Mouse (Mus musculus) v-Abl transformed pro-B cells (cell line): Measurements from ENCODE around the gene Dupd1.
"Not testable (repeated sequence)": the region's sequence is repeated elsewhere in the genome, so short reads cannot be mapped to it uniquely, and the experiment has no call there.

Experiments used
- in situ Hi-C, 2 experiments: fragments of 400-800 bp; cut with MboI; formaldehyde crosslinking; loops; one replicate each; pipeline ENCODE4 v1.15.1; 2025; ENCODE audit not compliant: unreplicated experiment in 2 of 2

The Dupd1 gene

GRCm38 (mm10) chr14:21679631-21680201 is 34.7 kb downstream of the Dupd1 start:
- in situ Hi-C loops: no loop called here

GRCm38 (mm10) chr14:21678509-21679285 is 35.7 kb downstream of the Dupd1 start:
- in situ Hi-C loops: no loop called here

- in situ Hi-C loops: no loop called here
These were observed 38.2 kb downstream of the Dupd1 start for GRCm38 (mm10) chr14:21676223-21676622.

DNA sequence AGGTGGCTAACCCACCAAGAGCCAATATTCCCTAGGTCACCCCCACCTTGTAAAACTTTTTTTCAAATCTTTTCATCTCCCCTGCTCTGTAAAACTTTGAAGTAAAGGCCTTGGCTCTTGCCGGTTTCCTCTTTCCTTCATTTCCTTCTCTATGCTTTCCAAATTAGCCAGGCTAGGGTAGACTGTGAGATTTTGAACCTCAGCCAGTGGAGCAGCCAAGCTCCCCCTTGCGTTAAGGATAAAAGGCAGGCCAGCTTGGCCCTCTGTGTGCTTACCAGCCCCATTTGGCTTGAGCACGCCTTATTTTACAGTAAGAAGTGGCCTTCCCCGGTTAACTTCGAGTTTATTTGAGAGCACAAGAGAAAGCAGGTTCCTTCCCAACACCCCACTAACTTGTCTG is 39.9 kb downstream of the Dupd1 start:
- in situ Hi-C loops: no loop called here

DNA sequence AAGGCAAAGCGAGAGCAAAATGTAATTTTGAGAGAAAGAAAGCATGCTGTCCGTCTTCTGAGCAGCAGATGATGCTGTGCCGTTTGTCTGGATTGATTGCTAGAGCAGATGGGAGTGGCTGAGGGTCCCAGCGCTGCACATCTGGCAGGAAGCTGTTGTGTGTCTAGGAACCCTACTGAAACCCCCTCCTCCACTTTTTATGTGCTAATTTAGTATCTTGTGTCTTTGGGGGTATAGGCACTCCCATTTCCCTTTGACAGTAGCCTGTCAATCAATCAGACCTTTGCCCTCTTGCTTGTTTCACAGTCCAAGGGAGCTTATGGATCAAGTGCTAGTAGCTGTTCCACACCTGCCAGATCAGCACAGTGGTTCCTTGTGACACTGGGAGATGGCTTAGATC is 41.3 kb downstream of the Dupd1 start:
- in situ Hi-C loops: no loop called here

DNA sequence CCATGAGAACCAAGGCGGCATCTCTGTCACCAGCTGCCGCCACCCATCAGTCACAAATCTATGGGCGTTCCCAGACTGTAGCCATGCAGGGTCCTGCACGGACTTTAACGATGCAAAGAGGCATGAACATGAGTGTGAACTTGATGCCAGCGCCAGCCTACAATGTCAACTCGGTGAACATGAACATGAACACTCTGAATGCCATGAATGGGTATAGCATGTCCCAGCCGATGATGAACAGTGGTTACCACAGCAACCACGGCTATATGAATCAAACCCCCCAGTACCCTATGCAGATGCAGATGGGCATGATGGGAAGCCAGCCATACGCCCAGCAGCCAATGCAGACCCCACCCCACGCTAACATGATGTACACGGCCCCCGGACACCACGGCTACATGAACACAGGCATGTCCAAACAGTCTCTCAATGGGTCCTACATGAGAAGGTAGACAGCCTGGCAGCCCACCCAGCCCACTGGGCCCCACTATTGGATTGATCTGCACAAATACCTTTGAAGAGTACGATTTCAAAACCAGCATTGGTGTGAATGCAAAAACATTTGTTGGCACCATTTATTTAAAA is 43.9 kb downstream of the Dupd1 start:
- in situ Hi-C loops: not testable (repeated sequence)

DNA sequence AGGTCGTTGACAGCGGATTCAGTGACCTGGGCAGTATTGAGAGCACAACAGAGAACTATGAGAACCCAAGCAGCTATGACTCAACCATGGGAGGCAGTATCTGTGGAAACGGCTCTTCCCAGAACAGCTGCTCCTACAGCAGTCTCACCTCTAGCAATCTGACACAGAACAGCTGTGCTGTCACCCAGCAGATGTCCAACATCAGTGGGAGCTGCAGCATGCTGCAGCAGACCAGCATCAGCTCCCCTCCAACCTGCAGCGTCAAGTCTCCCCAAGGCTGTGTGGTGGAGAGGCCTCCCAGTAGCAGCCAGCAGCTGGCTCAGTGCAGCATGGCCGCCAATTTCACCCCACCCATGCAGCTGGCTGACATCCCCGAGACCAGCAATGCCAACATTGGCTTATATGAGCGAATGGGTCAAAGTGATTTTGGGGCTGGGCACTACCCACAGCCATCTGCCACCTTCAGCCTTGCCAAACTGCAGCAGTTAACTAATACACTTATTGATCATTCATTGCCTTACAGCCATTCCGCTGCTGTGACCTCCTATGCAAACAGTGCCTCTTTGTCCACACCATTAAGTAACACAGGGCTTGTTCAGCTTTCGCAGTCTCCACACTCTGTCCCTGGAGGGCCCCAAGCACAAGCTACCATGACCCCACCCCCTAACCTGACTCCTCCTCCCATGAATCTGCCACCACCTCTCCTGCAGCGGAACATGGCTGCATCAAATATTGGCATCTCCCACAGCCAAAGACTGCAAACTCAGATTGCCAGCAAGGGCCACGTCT is 44.5 kb downstream of the Dupd1 start:
- in situ Hi-C loops: no loop called here

DNA sequence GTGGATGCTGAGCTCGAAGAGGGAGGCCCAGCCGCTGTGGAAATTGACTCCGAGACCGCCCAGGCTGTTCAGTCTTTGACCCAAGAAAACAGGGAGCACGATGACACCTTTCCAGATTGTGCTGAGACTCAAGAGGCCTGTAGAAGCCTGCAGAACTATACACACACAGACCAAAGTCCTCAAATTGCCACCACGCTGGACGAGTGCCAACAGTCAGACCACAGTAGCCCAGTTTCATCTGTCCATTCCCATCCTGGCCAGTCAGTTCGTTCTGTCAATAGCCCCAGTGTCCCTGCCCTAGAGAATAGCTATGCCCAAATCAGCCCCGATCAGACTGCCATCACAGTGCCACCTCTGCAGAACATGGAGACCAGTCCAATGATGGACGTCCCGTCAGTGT is 45.2 kb downstream of the Dupd1 start:
- in situ Hi-C loops: no loop called here

GRCm38 (mm10) chr14:21662465-21663142 is 51.8 kb downstream of the Dupd1 start:
- in situ Hi-C loops: loop anchor here (5.0 kb wide), 2 partner anchors 515 to 525 kb away; no protein-coding TSS in a partner anchor

GRCm38 (mm10) chr14:21659652-21660051 is 54.7 kb downstream of the Dupd1 start:
- in situ Hi-C loops: loop anchor here (5.0 kb wide), 2 partner anchors 512 to 522 kb away; no protein-coding TSS in a partner anchor

DNA sequence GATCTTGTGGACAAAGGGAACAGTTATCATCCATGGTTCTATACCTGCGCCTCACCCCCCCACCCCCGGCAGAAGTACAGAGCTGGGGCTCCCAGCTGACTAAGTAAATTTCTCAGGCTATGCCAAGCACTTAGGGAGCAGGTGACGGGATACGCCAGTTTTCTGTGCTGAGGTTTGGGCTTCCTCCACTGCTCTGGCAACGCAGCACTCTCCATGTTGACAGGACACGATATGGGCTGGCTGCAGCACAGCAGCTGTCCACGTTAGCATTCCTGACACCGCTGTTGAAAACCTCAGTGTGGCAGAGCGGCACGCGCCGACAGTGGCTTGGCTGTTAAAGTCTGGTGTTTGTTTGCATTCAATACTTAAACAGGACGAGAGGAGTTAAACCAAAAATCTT is 55.2 kb downstream of the Dupd1 start:
- in situ Hi-C loops: no loop called here

GRCm38 (mm10) chr14:21653813-21654212 is 60.6 kb downstream of the Dupd1 start:
- in situ Hi-C loops: no loop called here

GRCm38 (mm10) chr14:21640806-21641435 is 73.5 kb downstream of the Dupd1 start:
- in situ Hi-C loops: no loop called here

DNA sequence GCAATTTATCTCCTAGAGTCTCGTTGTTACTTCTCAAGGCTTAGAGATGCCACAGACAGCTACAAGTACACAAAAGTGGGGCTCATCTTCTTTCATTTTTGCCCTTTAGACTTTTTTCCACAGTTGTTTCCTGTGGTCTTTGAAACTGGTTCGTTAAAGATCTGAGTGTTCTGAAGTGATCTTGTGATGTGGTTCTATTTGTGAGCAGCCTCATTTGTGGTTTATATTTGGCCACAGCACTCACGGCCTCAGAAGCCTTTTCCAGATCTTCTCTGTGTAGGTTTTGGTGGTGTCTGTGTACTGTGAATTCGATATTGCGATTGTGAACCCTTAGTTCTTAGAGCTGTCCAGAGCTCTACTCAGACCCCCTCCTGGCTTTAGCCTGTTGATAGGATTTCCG is 77.8 kb downstream of the Dupd1 start:
- in situ Hi-C loops: no loop called here

- in situ Hi-C loops: no loop called here
These were observed 82.6 kb downstream of the Dupd1 start for GRCm38 (mm10) chr14:21631665-21632200.
